Mouse (Mus musculus) spleen, postnatal 36 days (tissue): ENCODE data around the gene Vsig10l.

Source experiments
- DNase-seq, 2 experiments: peaks; one replicate each; pipeline ENCODE4 v3.0.0; 2022; ENCODE audit warnings: low spot score in 2 of 2, mixed read lengths in 1 of 2

Vsig10l gene

DNA sequence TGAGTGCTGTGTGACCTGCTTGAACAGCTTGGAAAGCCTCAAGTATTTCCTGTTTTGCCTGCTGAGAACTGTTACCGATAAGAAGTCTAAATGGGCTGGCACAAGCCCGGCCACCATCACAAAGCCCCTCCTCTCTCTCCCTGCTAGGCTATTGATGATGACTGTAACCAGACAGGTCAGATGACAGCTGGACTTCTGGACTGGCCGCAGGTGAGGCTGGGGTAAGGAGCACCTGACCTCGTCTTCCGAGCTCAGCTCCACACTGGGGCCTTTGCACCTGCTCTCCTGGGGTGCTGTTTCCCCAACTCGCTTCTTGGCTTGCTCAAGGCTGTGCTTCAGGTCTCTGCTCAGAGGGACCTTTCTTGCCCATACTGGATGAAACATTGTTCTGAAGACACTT lies 8.6 kb upstream of the Vsig10l start:
- DNase-seq, result no peak

DNA sequence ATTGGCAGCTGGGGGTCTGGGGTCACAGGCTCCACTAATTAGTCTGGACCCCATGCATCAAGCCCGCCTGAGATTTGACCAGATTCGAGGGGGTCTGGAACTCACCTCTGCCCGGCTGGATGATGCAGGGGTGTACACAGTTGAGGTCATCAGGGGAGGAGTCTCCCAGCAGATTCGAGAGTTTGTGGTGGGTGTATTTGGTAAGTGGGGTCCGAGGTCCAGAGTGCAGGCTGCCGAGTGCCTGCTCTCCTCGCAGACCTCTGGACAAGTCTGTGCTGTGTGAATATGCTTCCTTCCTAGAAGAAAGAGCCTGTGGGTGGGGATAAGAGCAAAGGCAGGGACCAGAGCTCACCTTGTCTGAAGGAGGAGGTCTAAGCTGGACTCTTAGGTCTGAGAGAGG lies 1.0 kb downstream of the Vsig10l start:
- no peak for DNase-seq

DNA sequence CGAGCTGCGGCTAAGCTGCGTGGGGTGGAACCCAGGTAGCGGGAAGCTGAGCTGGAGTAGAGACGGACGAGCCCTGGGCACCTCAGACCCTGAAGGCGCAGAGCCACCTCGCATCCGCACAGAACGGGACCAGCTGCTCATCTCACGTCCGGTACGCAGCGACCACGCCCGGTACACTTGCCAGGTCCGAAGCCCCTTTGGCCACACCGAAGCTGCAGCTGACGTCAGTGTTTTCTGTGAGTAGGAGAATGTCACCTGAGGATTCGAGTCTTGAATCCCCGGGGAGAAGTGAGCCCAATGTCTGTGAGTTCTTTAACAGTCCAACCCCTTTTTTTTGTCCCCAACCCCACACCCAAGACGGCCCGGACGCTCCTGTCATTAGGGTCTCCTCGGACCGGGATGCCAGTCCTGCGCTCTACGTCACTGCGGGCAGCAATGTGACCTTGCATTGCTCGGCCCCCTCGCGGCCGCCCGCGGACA lies 2.0 kb downstream of the Vsig10l start:
- peak; percentile 13 to 19 for DNase-seq

DNA sequence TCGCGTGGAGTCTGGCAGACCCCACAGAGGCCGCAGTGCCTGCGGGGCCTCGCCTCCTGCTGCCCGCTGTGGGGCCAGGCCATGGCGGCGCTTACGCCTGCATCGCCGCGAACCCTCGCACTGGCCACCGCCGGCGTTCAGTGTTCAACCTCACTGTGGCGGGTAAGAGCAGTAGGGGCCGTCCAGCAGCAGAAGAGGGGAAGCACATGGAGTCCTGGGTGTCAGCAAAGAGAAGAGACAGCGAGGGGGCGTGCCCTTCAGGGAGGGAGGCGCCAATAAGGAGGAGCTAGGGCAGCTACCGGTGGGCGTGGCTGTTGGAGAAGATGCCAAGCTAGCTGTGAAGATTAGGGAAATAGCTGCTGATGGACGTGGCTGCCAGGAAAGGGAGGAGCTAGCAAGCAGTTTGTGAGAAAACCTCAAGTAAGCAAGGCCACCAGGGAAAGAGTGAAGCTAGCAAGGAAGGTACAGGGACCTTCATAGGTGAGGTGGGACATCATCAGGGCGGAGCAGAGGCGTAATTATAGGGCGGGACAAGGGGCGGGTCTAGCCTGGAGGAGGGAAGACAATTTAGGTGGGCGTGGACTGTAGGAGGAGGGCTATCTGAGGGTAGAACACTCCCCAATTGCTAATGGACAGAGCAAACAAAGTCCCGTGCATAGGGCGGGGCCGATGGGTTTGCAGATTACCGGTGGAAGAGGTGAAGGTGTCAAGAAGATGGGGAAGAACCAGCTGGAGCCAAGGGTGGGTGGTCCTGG lies 2.6 kb downstream of the Vsig10l start:
- DNase-seq, result peak; percentile 92 to 93

DNA sequence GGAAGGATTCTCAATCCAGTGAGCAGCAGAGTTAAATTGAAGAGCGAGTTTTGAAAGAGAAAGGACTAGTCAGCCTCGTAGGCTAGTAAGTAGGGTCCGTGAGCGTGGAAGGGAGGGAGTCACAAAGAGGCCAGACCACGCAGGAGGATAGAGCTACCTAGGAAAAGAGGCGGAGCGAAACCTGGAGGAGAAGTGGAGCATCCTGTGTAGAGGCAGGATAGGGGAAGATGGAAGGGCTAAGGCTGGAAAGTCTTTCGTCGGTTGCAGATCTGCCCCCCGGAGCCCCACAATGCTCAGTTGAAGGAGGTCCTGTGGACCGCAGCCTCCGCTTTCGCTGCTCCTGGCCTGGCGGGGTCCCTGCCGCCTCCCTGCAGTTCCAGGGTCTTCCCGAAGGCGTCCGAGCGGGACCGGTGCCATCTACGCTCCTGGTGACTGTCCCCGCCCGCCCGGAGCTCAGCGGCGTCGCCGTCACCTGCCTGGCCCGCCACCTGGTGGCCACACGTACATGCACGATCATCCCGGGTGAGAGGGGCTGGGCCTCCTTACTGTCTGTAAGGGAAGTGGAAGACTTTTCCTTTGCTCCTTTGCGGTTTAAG lies 3.2 kb downstream of the Vsig10l start:
- peak; percentile 78 to 82 for DNase-seq

DNA sequence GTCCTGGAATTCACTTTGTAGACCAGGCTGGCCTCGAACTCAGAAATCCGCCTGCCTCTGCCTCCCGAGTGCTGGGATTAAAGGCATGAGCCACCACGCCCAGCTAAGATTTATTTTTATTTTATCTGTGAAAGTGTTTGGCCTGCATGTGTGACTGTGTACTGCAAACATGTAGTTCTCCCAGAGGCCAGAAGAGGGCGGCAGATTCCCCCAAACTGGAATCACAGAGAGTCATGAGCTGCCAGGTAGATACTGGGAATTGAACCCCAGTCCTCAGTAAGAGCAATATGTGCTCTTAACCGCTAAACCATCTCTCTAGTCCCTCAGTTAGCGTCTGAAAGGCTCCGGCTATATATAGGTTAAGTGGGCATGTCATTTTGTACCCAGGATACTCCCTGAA lies 7.4 kb downstream of the Vsig10l start:
- DNase-seq, result peak in 1 of 2 experiments; percentile 22

DNA sequence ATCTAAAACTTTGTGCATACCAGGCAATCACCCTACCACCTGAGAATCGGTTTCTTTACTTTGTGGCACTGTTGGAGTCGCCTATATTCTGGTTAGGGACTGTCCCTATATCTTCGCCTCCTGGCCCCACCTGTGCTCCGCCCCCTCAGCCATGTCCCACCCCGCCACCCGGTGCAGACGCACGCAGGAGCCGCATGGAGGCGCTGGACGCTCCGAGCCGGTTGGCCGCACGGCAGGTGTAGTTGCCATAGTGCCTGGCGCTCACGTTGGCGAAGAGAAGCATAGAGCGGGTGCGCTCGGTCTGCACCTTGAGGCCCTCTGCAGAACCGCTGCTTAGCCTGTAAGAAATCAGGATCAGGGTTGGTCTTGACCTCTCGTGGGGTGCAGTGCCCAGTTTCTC lies 12.8 kb downstream of the Vsig10l start:
- DNase-seq, result peak; percentile 19 to 22

DNA sequence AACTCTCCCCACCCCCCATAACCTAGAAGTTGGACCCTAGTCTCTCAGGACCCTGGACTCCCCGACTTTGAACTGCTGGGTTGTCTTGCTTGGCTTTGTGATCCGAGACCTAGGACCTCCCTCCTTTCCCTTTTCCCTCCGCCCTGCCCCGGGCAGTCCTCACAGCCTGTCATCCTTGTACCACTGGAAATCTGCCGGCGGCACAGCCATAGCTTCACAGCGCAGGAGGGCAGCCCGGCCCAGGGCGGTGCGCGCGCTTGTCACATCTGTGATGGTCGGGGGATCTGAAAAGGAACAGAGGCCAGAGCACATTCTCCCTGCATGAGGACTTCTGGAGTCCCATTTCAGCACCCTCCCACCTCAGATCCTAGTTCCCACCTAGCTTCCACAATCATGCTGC lies 13.4 kb downstream of the Vsig10l start:
- DNase-seq, result no peak

DNA sequence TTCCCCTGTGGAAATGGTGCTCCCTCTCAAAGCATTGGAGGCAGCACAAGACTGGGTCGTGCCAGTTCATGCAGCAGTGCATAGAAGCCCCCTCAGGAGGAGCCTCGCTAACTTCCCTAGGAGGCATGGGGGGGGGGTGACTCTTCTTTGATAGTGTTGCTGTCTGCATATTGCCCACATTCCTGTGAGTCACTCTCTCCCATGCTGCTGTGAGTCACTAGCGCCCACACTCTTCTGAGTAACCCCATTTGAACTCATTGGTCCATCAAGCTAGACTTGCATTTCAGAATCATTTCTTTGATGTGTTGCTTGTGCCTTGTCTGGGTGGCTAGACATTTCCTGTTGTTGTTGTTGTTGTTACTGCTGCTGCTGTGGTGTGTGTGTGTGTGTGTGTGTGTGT lies 18.2 kb downstream of the Vsig10l start:
- no peak for DNase-seq

DNA sequence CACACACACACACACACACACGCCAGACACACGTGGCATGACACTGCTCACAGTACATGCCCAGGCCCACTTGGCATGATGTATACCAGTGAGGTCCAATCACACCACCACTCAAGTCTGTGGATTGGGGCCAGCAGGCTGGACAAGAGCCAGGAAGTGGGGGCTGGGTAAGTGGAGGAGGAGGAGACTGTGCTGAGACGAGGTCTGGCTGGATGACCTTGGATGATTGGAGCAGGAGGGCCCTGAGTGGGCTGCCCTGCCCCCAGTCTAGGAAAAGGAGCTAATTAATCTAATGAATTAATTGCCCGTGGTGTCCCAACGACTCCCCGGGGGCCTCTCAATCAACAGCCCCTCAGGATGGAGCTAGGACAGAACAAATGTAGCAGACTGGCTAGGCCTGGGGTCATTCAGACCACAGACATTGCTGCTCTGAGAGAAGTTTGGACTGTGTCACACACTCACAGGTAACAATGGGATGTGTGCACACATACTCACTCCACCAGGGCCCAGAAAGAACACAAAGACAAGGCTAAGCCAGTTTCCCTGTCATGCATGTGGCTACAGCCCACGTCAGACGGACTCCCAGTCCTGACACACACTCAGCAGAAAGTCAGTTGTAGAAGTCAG lies 19.3 kb downstream of the Vsig10l start:
- no peak for DNase-seq

DNA sequence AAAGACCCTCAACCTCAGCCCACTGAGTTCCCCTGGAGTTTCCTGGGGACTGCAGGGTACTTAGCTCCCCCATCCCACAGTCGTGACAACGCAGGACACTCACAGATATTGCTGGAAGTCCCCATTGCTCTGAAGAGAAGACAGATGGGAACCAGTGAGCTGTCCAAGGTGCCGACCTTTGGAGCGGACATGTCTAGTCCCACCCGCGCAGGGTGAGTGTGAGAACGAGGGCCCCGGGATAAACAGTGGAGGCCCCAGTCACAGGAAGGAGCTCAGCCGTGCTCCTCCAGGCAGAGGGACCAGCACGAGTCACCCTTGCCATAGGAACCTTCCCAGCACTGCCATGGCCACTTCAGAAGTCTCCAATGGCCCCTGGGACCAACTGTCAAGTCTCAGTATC lies 20.3 kb downstream of the Vsig10l start:
- DNase-seq, result no peak

DNA sequence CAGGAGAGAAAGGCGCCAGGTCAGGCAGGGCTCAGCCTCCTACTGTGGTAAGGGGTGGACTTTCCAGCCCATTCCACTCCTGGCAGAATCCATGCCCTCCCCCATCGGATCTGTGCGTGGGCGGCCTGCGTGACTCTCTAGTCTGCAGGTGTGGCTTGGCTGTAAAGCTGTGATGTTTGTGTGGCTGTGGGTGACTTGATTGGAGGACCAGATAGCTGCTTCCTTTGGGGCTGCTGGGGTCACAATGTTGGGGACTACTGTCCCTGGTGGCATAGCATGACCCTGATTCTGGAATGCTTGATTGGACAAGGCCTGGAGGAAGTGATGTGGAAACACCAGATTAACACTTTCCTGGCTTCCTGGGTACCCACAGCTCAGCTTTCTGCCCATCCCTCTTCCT lies 25.7 kb downstream of the Vsig10l start:
- DNase-seq, result no peak

DNA sequence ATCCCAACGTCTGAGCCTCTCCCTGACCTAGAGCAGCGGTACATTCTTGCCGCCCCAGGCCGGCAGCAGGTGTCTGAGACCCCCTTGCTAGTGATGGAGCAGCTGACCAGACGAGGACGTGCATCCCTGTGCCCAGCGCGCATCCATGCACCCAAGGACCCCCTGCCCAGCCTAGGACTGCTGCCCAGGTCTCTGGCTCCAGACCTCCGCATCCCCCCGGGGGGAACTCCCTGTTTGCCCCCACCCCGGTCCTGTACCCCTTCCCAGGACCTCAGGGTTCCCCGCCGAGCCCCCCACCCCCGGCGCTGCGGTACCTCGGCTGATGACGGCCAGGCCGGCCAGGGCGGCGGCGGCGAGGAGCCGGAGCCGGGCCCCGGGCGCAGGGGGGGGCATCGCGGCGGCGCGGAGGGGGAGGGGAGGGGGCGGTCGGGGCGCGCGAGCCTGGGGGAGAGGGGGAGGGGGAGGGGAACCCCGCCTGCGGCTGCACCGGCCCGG lies 26.7 kb downstream of the Vsig10l start, which contains the start of gene Iglon5:
Iglon5 (minus strand) TSS at position 445 of the 495 bp plus-strand sequence.
- DNase-seq, result no peak

DNA sequence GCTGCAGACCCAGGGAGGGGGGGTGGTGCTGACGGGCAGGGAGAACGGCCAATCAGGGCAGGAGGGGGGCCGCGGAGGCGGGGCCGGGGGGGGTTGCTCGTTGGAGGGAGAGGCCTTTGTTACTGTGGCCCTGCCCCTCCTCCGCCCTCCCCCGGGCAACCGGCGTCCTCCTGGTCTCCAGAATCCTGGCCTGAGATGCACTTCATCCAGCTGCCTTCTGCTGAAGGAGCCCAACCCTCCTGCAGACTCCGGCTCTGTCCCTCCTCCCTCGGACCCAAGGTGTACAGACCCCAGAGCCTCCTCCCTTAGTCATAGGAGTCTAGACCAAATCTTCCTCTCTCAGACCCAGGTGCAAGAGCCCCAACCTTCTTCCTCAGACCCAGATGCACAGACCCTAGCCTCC lies 27.2 kb downstream of the Vsig10l start:
- DNase-seq, result no peak

DNA sequence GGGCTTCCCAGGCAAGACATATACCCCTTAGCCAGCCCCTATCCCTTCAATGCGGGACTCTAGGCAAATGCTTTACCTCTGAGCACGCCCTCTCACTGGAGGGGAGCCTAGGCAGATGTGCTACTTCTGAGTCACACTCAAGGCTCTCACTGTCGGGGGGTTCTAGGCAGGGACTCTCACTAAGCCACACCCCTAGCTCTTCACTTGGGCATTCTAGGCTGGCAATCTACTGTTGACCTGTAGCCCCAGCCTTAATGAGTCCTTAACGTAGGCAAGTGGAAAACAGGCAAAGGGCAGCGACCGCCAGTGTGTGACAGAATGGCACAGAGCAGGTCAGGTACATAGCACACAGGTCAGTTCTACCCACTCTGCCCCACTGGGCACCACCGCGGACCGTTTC lies 27.9 kb downstream of the Vsig10l start:
- no peak for DNase-seq

DNA sequence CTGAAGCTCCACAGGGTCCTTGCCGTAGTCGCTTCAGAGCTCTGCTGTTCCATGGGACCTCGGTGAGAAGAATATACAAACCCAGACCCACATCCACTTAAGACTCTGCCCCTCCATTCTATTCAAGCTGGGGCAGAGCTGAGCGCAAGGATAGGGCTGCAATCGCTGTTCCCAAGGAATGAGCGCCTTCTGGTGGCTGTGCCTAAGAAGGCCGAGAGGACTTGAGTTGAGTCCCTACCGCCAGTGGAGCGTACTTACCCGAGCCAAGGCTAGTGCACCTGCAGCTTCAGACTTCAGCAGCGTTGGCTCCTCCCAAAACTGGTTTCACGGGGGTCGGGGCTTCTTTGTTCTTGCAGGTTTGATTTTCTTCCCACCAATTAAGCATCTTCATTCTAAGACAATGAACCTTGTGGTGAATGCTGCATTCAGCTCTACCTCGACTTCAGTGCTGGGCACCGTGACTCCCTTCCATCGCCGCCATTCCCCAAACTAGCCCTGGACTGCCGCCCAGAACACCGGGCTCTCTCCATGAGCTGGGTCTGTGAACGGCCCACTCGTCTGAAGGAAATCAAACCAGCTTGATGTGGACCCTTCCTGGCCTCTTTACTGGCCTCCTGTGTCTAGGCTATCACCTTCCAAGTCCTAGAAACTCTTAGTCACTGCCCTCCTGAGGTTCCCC lies 32.5 kb downstream of the Vsig10l start:
- DNase-seq, result peak in 1 of 2 experiments; percentile 8

DNA sequence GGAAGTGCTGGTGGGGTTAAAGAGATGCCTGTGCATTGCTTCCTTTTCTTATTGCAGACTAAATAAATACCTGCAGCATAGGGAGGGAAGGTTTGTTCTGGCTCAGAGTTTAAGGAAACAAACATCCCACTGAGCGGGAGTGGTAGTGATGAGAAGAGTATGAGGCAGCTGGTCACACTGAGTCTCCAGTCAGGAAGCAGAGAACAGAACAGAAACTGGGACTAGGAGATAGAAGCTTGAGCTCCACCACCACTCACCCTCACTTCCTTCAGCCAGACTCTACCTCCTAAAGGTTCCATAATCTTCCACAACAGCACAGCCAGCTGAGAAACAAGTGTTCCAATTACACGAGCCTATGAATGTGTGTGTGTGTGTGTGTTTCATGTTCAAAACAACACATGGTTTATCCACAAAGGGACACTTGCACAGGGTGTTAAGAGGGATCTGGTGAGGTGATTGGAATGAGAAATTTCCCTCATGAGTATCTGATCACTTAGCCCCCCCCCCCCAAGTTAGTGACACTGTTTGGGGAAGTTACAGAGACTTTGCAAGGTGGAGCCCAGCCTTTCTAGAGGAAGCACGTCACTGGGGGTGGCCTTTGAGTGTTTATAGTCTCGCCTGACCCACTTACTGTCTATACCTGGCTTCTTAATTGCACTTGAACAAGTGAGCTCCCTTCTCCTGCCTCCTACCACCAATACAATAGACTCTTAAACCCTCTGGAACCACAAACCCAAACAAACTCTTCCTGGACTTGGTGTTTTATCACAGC lies 48.9 kb downstream of the Vsig10l start:
- no peak for DNase-seq

DNA sequence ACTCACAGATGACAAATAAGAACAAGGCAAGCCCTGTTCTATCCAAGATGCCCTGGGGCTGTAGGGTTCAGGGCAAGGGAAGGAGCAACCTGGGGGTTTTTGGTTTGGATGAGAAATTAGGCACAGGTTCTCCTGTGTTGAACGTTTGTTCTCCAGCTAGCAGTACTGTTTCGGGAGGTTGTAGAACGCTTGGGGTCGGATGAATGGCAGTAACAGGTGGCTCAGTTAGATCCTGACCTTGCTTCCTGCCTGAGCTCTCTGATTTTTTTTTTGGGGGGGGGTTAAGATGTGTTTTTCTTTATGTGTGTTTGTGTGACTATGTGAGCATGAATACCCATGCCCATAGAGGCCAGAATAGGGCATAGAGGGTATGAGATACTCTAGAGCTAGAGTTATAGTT lies 49.6 kb downstream of the Vsig10l start:
- DNase-seq, result no peak

DNA sequence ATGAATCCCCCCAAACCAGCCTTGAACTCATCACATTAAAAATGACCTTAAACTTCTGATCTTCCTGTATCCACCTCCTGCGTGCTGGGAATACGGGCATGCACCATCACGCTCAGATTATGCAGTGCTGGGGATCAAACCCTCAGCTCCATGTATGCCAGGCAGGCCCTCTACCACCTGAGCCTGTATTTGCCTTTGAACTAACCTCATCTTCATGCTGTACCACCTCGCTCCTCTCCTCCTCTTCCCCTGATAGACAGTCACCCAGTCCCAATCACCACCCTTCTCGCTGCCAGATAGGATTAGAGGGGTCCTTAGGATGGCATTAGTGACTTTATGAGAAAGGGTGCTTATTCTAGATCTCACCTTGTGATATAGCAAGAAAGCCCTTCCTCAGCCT lies 52.1 kb downstream of the Vsig10l start:
- DNase-seq, result no peak

DNA sequence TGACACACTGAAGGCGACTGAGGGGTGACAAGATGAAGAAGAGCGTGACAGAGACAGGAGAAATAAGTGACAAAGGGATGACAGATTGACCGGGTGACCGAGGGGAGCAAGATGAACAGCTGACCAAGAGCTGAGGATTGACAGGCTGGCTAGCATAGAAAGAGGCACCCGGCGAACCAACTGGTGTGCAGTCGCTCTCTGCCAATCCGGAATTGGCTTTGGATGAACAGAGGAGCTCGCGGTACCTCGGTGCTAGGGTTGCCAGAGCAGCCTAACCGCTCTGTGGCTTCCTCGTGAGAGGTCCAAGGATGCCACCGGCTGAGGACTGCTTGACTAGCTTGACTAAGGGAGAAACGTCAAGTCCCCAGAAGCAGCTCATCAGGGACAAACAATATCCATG lies 55.4 kb downstream of the Vsig10l start:
- DNase-seq, result no peak
